Comparison of ENCODE assay signal across 7 mouse cellular contexts in the genomic region with DNA sequence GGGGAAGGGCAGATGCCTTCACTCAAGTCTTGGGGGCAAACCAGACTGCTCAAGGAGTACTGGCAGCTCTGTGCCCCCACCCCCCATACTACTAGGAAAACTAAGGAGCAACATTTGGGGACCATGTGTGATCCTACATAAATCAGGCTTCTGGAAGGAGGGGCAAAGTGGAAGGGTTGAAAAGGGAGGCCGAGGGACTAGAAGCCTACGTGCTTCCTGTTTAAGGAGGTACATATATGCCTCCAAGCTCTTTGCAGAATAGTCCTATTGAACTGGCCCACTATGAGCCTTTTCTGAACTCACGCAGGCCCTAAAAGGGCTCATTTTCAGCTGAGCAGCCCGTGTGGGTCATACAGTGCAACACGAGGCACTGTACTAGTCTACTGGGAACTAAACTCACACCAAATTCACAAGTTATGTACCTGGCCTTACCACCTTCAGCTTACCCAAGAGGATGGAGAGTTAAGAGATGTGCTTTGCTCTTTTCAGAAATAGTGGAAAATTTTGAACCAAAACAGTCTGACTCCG. TPM values are rescaled to one million over a fixed set of nuclear protein-coding genes. Genes with fewer than 3 reads are reported as not detected.
DNase-seq lines count a peak whose midpoint lies in the region; ATAC-seq and TF ChIP-seq lines count a peak whose summit lies in the region.

No protein-coding gene starts in this region.

- peak overlapping the region; percentile 44; the same call in 1 of the 2 replicates for H3K9ac ChIP-seq in lung, embryonic 15.5 days
- H3K9ac ChIP-seq in limb, embryonic 13.5 days, result peak overlapping the region; percentile 50; the same call in 1 of the 2 replicates
- no peak overlapping the region for H3K9ac ChIP-seq in stomach, embryonic 15.5 days

- no peak for TF ChIP-seq CTCF in embryonic fibroblast, embryonic 13.5 days (IDR thresholded peaks at IDR 0.05; ENCODE audit: borderline replicate concordance, insufficient read depth, low read length)

- H3K4me2 ChIP-seq in lung, embryonic 15.5 days, result peak overlapping the region; percentile 93
- H3K4me2 ChIP-seq in limb, embryonic 13.5 days (replicated peaks), result peak overlapping the region; percentile 98
- H3K4me2 ChIP-seq in stomach, embryonic 15.5 days, result peak overlapping the region; percentile 81

- no peak for ATAC-seq in lung, embryonic 15.5 days (ENCODE audit: borderline replicate concordance, extremely low read depth, low FRiP score, low TSS enrichment)
- ATAC-seq in limb, embryonic 13.5 days (ENCODE audit: low FRiP score, low read depth), result no peak
- no peak for ATAC-seq in stomach, embryonic 15.5 days (ENCODE audit: insufficient read depth, low FRiP score, low read depth)

- H3K27me3 ChIP-seq in lung, embryonic 15.5 days, result no peaks in the 10 kb centered on the region
- H3K27me3 ChIP-seq in limb, embryonic 13.5 days, result no peaks in the 10 kb centered on the region
- no peaks in the 10 kb centered on the region for H3K27me3 ChIP-seq in stomach, embryonic 15.5 days (replicated peaks)

- 0 out of 2 replicates have a peak, but pooled peaks have one; percentile 7 for TF ChIP-seq POLR2A in embryonic fibroblast, embryonic 13.5 days (IDR thresholded peaks at IDR 0.05; ENCODE audit: low read depth, low read length)

- no peaks in the 10 kb centered on the region for H3K36me3 ChIP-seq in lung, embryonic 15.5 days
- no peaks in the 10 kb centered on the region for H3K36me3 ChIP-seq in limb, embryonic 13.5 days
- no peaks in the 10 kb centered on the region for H3K36me3 ChIP-seq in stomach, embryonic 15.5 days

- 34% methylated on average over 6 of the region's 6 CpGs for WGBS in lung, embryonic 15.5 days
- WGBS in limb, embryonic 13.5 days, result 24% methylated on average over 6 of the region's 6 CpGs
- 32% methylated on average over 6 of the region's 6 CpGs for WGBS in stomach, embryonic 15.5 days

- peak overlapping the region; percentile 99 for H3K27ac ChIP-seq in lung, embryonic 15.5 days
- peak overlapping the region; percentile 98 for H3K27ac ChIP-seq in embryonic fibroblast, embryonic 13.5 days (ENCODE audit: insufficient read depth, low read length)
- peak overlapping the region; percentile 99 for H3K27ac ChIP-seq in limb, embryonic 13.5 days
- H3K27ac ChIP-seq in stomach, embryonic 15.5 days, result peak overlapping the region; percentile 100

- no peaks in the 10 kb centered on the region for H3K9me3 ChIP-seq in lung, embryonic 15.5 days
- H3K9me3 ChIP-seq in limb, embryonic 13.5 days, result no peaks in the 10 kb centered on the region
- no peaks in the 10 kb centered on the region for H3K9me3 ChIP-seq in stomach, embryonic 15.5 days

- H3K4me1 ChIP-seq in lung, embryonic 15.5 days, result peaks cover 63% of the 10 kb centered on the region
- peaks cover 21% of the 10 kb centered on the region for H3K4me1 ChIP-seq in embryonic fibroblast, embryonic 13.5 days (ENCODE audit: control insufficient read depth, insufficient read depth, low read length)
- H3K4me1 ChIP-seq in limb, embryonic 13.5 days, result peaks cover 67% of the 10 kb centered on the region
- peaks cover 59% of the 10 kb centered on the region for H3K4me1 ChIP-seq in stomach, embryonic 15.5 days

- H3K4me3 ChIP-seq in lung, embryonic 15.5 days, result peak overlapping the region; percentile 91
- H3K4me3 ChIP-seq in embryonic fibroblast, embryonic 13.5 days (ENCODE audit: insufficient read depth, low read length), result no peak overlapping the region
- peak overlapping the region; percentile 96 for H3K4me3 ChIP-seq in limb, embryonic 13.5 days
- no peak overlapping the region for H3K4me3 ChIP-seq in stomach, embryonic 15.5 days (replicated peaks)

- no peak for DNase-seq in lung, postnatal 10 days
- DNase-seq in ovary, postnatal 36 days (ENCODE audit: low spot score), result no peak
- DNase-seq in kidney, postnatal 10 days, result no peak

RNA-seq across cellular contexts. Expression of a gene that starts 1.2 kb away (rescaled TPM):
- polyA plus RNA-seq in lung, embryonic 15.5 days (2015; fragmentation: Nextera tagmentation; extraction: Ambion mirVana), result 16.7 and 20.4 TPM in 2 replicates
- 49.1 and 57.0 TPM in 2 replicates for polyA plus RNA-seq in embryonic fibroblast, embryonic 13.5 days (2011; ENCODE audit: insufficient read length, low read depth, missing spikeins)
- 16.4 and 19.7 TPM in 2 replicates for polyA plus RNA-seq in limb, embryonic 13.5 days (2015; fragmentation: Nextera tagmentation; extraction: Ambion mirVana)
- polyA plus RNA-seq in stomach, embryonic 15.5 days (2015; fragmentation: Nextera tagmentation; extraction: Ambion mirVana), result 17.7 and 19.9 TPM in 2 replicates

RNA-seq across cellular contexts. Expression of a gene that starts 59.2 kb away (rescaled TPM):
- 25.2 and 26.6 TPM in 2 replicates for polyA plus RNA-seq in lung, embryonic 15.5 days (2015; fragmentation: Nextera tagmentation; extraction: Ambion mirVana)
- 14.8 and 20.1 TPM in 2 replicates for polyA plus RNA-seq in embryonic fibroblast, embryonic 13.5 days (2011; ENCODE audit: insufficient read length, low read depth, missing spikeins)
- 19.5 and 20.6 TPM in 2 replicates for polyA plus RNA-seq in limb, embryonic 13.5 days (2015; fragmentation: Nextera tagmentation; extraction: Ambion mirVana)
- polyA plus RNA-seq in stomach, embryonic 15.5 days (2015; fragmentation: Nextera tagmentation; extraction: Ambion mirVana), result 16.0 and 18.7 TPM in 2 replicates

Comparison
In these comparisons a context has a peak if more than half of its experiments do, and no peak if none do; other contexts are left out.
1. H3K4me3 ChIP-seq: peak in lung, embryonic 15.5 days (single experiment) and limb, embryonic 13.5 days (single experiment); none in embryonic fibroblast, embryonic 13.5 days (single experiment) and stomach, embryonic 15.5 days (single experiment).
2. Peak in every context shown above with its lines, with median percentiles within 50 percentile points of each other: H3K27ac ChIP-seq and H3K4me2 ChIP-seq.